Mouse (Mus musculus) lung, adult 2 months (tissue): Measurements from ENCODE around the gene Ncoa7.

Source experiments
- CTCF ChIP-seq: fragments of 200-500 bp; IDR thresholded peaks from 2 replicates; pipeline ENCODE4 v1.5.1; 2011; ENCODE audit warnings: mild to moderate bottlenecking, low read length, control low read depth; ENCODE audit not compliant: insufficient read depth
- POLR2A ChIP-seq: fragments of 200-500 bp; IDR thresholded peaks from 2 replicates; pipeline ENCODE4 v1.6.1; 2011; ENCODE audit warnings: low read depth, mild to moderate bottlenecking, control low read depth, low read length, borderline replicate concordance; ENCODE audit errors: extremely low read depth

DNA sequence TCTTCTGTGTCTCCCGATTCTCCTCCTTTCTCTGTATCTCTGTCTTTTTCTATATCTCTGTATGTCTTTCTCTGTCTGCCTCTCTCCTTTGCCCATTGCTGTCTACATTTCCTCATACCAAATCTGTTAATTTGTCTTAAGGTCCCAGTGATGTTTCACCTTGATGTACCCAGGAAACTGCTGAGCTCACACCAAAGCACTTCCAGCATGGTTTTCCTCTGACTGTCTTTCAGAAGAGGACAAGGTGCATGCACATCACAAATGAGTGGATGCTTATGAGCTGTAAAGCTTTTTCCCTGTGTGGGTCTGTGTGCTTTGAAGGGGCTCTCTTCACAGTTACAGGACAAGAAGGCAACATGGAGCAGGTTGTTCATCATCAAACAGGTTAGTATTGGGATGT lies 34.3 kb downstream of the Ncoa7 start:
- TF ChIP-seq CTCF: no peak
- no peak for TF ChIP-seq POLR2A
